Mouse (Mus musculus) neural tube, embryonic 11.5 days (tissue): ENCODE data around the gene Aqp12. TPM values are rescaled to one million over a fixed set of nuclear protein-coding genes. Genes with fewer than 3 reads are reported as not detected.

ENCODE experiments used
- ATAC-seq: fragments of 200-750 bp; cut with Nextera tagmentation; 2 replicates; pipeline ENCODE4 v1.8.0; 2017; ENCODE audit warnings: moderate number of reproducible peaks, mild to moderate bottlenecking, moderate TSS enrichment, moderate library complexity; ENCODE audit not compliant: insufficient read depth, low FRiP score, low TSS enrichment
- DNase-seq: peaks from one replicate; pipeline ENCODE4 v3.0.0-alpha.2; 2015; ENCODE audit warnings: low spot score
- H3K27ac ChIP-seq: fragments of 300-500 bp; sonication (generic); 2 replicates; pipeline ENCODE4 v1.5.1; 2014; ENCODE audit warnings: low read depth, mild to moderate bottlenecking, low read length
- H3K27me3 ChIP-seq: fragments of 300-500 bp; sonication (generic); 2 replicates; pipeline ENCODE4 v1.6.1; 2014; ENCODE audit warnings: mild to moderate bottlenecking, low read length, mixed read lengths; ENCODE audit not compliant: control insufficient read depth, insufficient read depth
- H3K36me3 ChIP-seq: fragments of 300-500 bp; sonication (generic); 2 replicates; pipeline ENCODE4 v1.6.1; 2014; ENCODE audit warnings: mild to moderate bottlenecking, low read length, moderate library complexity, mixed read lengths; ENCODE audit not compliant: control insufficient read depth, insufficient read depth
- H3K4me1 ChIP-seq: fragments of 300-500 bp; sonication (generic); 2 replicates; pipeline ENCODE4 v1.6.1; 2014; ENCODE audit warnings: low read length, mixed read lengths; ENCODE audit not compliant: control insufficient read depth, insufficient read depth
- H3K4me2 ChIP-seq: fragments of 300-500 bp; sonication (generic); 2 replicates; pipeline ENCODE4 v1.6.1; 2014; ENCODE audit warnings: low read depth, mild to moderate bottlenecking, moderate library complexity
- H3K4me3 ChIP-seq: fragments of 300-500 bp; sonication (generic); 2 replicates; pipeline ENCODE4 v1.5.1; 2014; ENCODE audit warnings: low read depth, low read length
- H3K9ac ChIP-seq: fragments of 300-500 bp; sonication (generic); 2 replicates; pipeline ENCODE4 v1.6.1; 2014; ENCODE audit warnings: mild to moderate bottlenecking, low read length
- H3K9me3 ChIP-seq: fragments of 300-500 bp; sonication (generic); 2 replicates; pipeline ENCODE4 v1.6.1; 2016; ENCODE audit warnings: low read length; ENCODE audit not compliant: control insufficient read depth
- WGBS: fragments of 180-500 bp; shearing (Covaris S2); extraction: QIAGEN DNeasy Blood & Tissue Kit; methylation state at CpG from one replicate; pipeline ENCODE4 v1.1.7; 2014; 5-methylcytosine and 5-hydroxymethylcytosine counted together
- polyA plus RNA-seq: library from polyadenylated mRNA; unstranded; fragments of >200 nt; fragmentation: Nextera tagmentation; extraction: Ambion mirVana; gene quantifications from 2 replicates; pipeline ENCODE4 v1.2.1, GENCODE M21; 2014

Gene Aqp12
- polyA plus RNA-seq, 1 experiment from 2014 or later, result not detected

GRCm38 (mm10) chr1:92979073-92979602 lies 27.0 kb upstream of the Aqp12 start:
- no peak overlapping the region for H3K27ac ChIP-seq
- H3K4me2 ChIP-seq, result no peak overlapping the region
- no peak for ATAC-seq
- no peaks in the 10 kb centered on the region for H3K36me3 ChIP-seq
- H3K27me3 ChIP-seq, result no peaks in the 10 kb centered on the region
- no peaks in the 10 kb centered on the region for H3K9me3 ChIP-seq
- 33% methylated on average over 11 of the region's 11 CpGs for WGBS
- H3K4me3 ChIP-seq, result no peak overlapping the region
- no peak overlapping the region for H3K9ac ChIP-seq
- no peak for DNase-seq
- no peaks in the 10 kb centered on the region for H3K4me1 ChIP-seq

GRCm38 (mm10) chr1:92981056-92981845 lies 24.9 kb upstream of the Aqp12 start:
- DNase-seq (no peak), ATAC-seq (no peak)
- H3K36me3 ChIP-seq, result no peaks in the 10 kb centered on the region
- no peak overlapping the region for H3K27ac ChIP-seq
- no peak overlapping the region for H3K4me2 ChIP-seq
- no peak overlapping the region for H3K9ac ChIP-seq
- no peak overlapping the region for H3K4me3 ChIP-seq
- WGBS, result 78% methylated on average over 7 of the region's 7 CpGs
- no peaks in the 10 kb centered on the region for H3K27me3 ChIP-seq
- no peaks in the 10 kb centered on the region for H3K4me1 ChIP-seq
- no peaks in the 10 kb centered on the region for H3K9me3 ChIP-seq

GRCm38 (mm10) chr1:92982931-92983605 lies 23.1 kb upstream of the Aqp12 start:
- Histone ChIP-seq H3K4me3 (no peak overlapping the region), H3K4me2 (no peak overlapping the region), H3K27ac (no peak overlapping the region), H3K27me3 (no peaks in the 10 kb centered on the region), H3K36me3 (no peaks in the 10 kb centered on the region), H3K9ac (no peak overlapping the region), H3K4me1 (no peaks in the 10 kb centered on the region), H3K9me3 (no peaks in the 10 kb centered on the region)
- WGBS, result 93% methylated on average over 17 of the region's 17 CpGs
- no peak for DNase-seq
- no peak for ATAC-seq

GRCm38 (mm10) chr1:92984999-92985398 lies 21.1 kb upstream of the Aqp12 start:
- ATAC-seq, result no peak
- no peak overlapping the region for H3K4me2 ChIP-seq
- WGBS, result 90% methylated on average over 5 of the region's 5 CpGs
- no peaks in the 10 kb centered on the region for H3K36me3 ChIP-seq
- no peaks in the 10 kb centered on the region for H3K27me3 ChIP-seq
- no peaks in the 10 kb centered on the region for H3K9me3 ChIP-seq
- no peaks in the 10 kb centered on the region for H3K4me1 ChIP-seq
- H3K27ac ChIP-seq, result no peak overlapping the region
- H3K9ac ChIP-seq, result no peak overlapping the region
- DNase-seq, result no peak
- no peak overlapping the region for H3K4me3 ChIP-seq

GRCm38 (mm10) chr1:92988894-92989293 lies 17.2 kb upstream of the Aqp12 start:
- no peak for ATAC-seq
- Histone ChIP-seq H3K4me3 (no peak overlapping the region), H3K9me3 (no peaks in the 10 kb centered on the region), H3K9ac (no peak overlapping the region), H3K27ac (no peak overlapping the region), H3K4me2 (no peak overlapping the region), H3K36me3 (no peaks in the 10 kb centered on the region), H3K4me1 (no peaks in the 10 kb centered on the region), H3K27me3 (no peaks in the 10 kb centered on the region)
- DNase-seq, result no peak
- 74% methylated on average over 4 of the region's 4 CpGs for WGBS

- ATAC-seq (no peak), DNase-seq (no peak)
- Histone ChIP-seq H3K4me2 (no peak overlapping the region), H3K27ac (no peak overlapping the region), H3K9me3 (no peaks in the 10 kb centered on the region), H3K27me3 (no peaks in the 10 kb centered on the region), H3K9ac (no peak overlapping the region), H3K4me3 (no peak overlapping the region), H3K4me1 (no peaks in the 10 kb centered on the region), H3K36me3 (no peaks in the 10 kb centered on the region)
- WGBS, result 59% methylated on average over 4 of the region's 4 CpGs
Measured at GRCm38 (mm10) chr1:92989891-92990290, 16.2 kb upstream of the Aqp12 start.

GRCm38 (mm10) chr1:92992214-92992855 lies 13.8 kb upstream of the Aqp12 start:
- H3K9me3 ChIP-seq, result no peaks in the 10 kb centered on the region
- H3K27me3 ChIP-seq, result no peaks in the 10 kb centered on the region
- H3K4me3 ChIP-seq, result no peak overlapping the region
- H3K27ac ChIP-seq, result no peak overlapping the region
- no peak overlapping the region for H3K4me2 ChIP-seq
- 81% methylated on average over 6 of the region's 6 CpGs for WGBS
- no peaks in the 10 kb centered on the region for H3K4me1 ChIP-seq
- no peaks in the 10 kb centered on the region for H3K36me3 ChIP-seq
- no peak overlapping the region for H3K9ac ChIP-seq
- DNase-seq, result no peak
- no peak for ATAC-seq

GRCm38 (mm10) chr1:92992880-92993279 lies 13.3 kb upstream of the Aqp12 start:
- WGBS, result 73% methylated on average over 2 of the region's 2 CpGs
- ATAC-seq, result no peak
- no peaks in the 10 kb centered on the region for H3K9me3 ChIP-seq

More at GRCm38 (mm10) chr1:92992880-92993279, 13.3 kb upstream of the Aqp12 start:
- DNase-seq, result no peak
- Histone ChIP-seq H3K4me3 (no peak overlapping the region), H3K4me2 (no peak overlapping the region), H3K27me3 (no peaks in the 10 kb centered on the region), H3K4me1 (no peaks in the 10 kb centered on the region), H3K27ac (no peak overlapping the region), H3K36me3 (no peaks in the 10 kb centered on the region), H3K9ac (no peak overlapping the region)
